Mouse (Mus musculus): ENCODE measurements around the gene Polg.

The Polg gene

GRCm38 (mm10) chr7:79502152-79503102 is 36.3 kb upstream of the Polg start:
- no peak for DNase-seq

GRCm38 (mm10) chr7:79501581-79502031 is 35.4 kb upstream of the Polg start:
- DNase-seq, result no peak

GRCm38 (mm10) chr7:79500681-79501306 is 34.6 kb upstream of the Polg start:
- DNase-seq, result no peak

- no peak for DNase-seq
Measured at GRCm38 (mm10) chr7:79499596-79500570, 33.7 kb upstream of the Polg start.

GRCm38 (mm10) chr7:79498965-79499595 is 32.9 kb upstream of the Polg start:
- no peak for DNase-seq

GRCm38 (mm10) chr7:79498356-79498755 is 32.2 kb upstream of the Polg start:
- no peak for DNase-seq

GRCm38 (mm10) chr7:79497701-79498115 is 31.5 kb upstream of the Polg start:
- no peak for DNase-seq

GRCm38 (mm10) chr7:79496816-79497328 is 30.7 kb upstream of the Polg start:
- DNase-seq, result no peak

GRCm38 (mm10) chr7:79495988-79496815 is 30.0 kb upstream of the Polg start:
- peak; percentile 96 for DNase-seq

- DNase-seq, result no peak
Measured at GRCm38 (mm10) chr7:79493915-79494314, 27.8 kb upstream of the Polg start.

- DNase-seq, result no peak
Measured at GRCm38 (mm10) chr7:79486528-79486927, 20.4 kb upstream of the Polg start.

GRCm38 (mm10) chr7:79474831-79475399 is 8.8 kb upstream of the Polg start:
- no peak for DNase-seq

- no peak for DNase-seq
Measured at GRCm38 (mm10) chr7:79473496-79474194, 7.5 kb upstream of the Polg start.

- DNase-seq, result no peak
Measured at GRCm38 (mm10) chr7:79472792-79473191, 6.6 kb upstream of the Polg start.

GRCm38 (mm10) chr7:79471436-79471835 is 5.3 kb upstream of the Polg start:
- DNase-seq, result no peak

- no peak for DNase-seq
Measured at GRCm38 (mm10) chr7:79470718-79471117, 4.6 kb upstream of the Polg start.

- no peak for DNase-seq
Measured at GRCm38 (mm10) chr7:79469766-79470165, 3.6 kb upstream of the Polg start.

- no peak for DNase-seq
Measured at GRCm38 (mm10) chr7:79468994-79469393, 2.8 kb upstream of the Polg start.

- no peak for DNase-seq
Measured at GRCm38 (mm10) chr7:79467951-79468350, 1.8 kb upstream of the Polg start.

GRCm38 (mm10) chr7:79465461-79466044 is 609 bp downstream of the Polg start:
- DNase-seq, result no peak
